Mouse (Mus musculus): ENCODE results near the gene Sdk1. TPM values are rescaled to one million over a fixed set of nuclear protein-coding genes. Genes with fewer than 3 reads are reported as not detected.

Sdk1 gene
- total and polyA plus RNA-seq, 3 experiments, result not detected

DNA sequence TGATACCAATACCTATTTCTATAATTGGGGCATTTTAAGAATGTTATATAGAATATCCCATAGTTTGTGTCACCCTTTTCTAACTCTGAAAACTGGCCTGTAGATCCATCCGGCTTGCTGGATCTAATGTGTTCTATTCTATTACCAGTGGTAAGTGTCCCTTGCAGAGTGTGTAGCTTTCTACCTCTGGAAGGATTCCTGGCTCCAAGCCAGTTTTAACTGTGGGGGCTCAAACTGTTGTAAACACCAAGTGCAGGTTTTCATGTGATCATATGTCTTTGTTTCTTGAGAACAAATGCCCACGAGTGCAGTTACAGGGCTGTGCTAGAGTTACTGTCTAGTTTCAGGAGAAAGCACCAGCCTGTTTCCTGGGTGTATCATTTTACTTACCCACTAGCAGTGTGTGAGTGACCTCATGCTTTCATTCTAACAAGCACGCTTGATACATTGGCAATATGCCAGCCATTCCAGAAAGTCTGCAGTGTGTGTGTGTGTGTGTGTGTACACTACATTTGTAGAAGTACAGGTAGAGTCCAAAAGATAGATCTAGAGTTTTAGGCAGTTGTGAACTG, 320.8 kb downstream of the Sdk1 start:
- H3K9ac ChIP-seq (ENCODE audit: control insufficient read depth, low read depth, low read length, poor library complexity, severe bottlenecking), result no peak overlapping the region
- no peaks in the 10 kb centered on the region; a peak in 1 of 4 replicates for H3K27me3 ChIP-seq (ENCODE audit: control insufficient read depth in 1 of 2, insufficient read depth in 2 of 2, low read length in 2 of 2)
- no peaks in the 10 kb centered on the region for H3K4me1 ChIP-seq (ENCODE audit: control insufficient read depth in 1 of 2, insufficient read depth in 2 of 2, low read length in 2 of 2)
- DNase-seq (ENCODE audit: low read depth, low spot score), result no peak
- no peak overlapping the region for H3K4me3 ChIP-seq (ENCODE audit: control insufficient read depth in 1 of 2, insufficient read depth in 1 of 2, low read depth in 2 of 2, low read length in 2 of 2)
- H3K79me2 ChIP-seq (ENCODE audit: control insufficient read depth, insufficient read depth, low read length, poor library complexity), result no peaks in the 10 kb centered on the region
- H3K9me3 ChIP-seq (replicated peaks; ENCODE audit: insufficient read depth, low read length), result no peaks in the 10 kb centered on the region
- no peak for TF ChIP-seq NELFE (IDR thresholded peaks at IDR 0.05; ENCODE audit: low read depth, low read length)
- no peak for TF ChIP-seq POLR2AphosphoS2 (IDR thresholded peaks at IDR 0.05; ENCODE audit: low read length)
- TF ChIP-seq MYC (IDR thresholded peaks at IDR 0.05; ENCODE audit: low read depth, low read length), result no peak
- no peak for TF ChIP-seq MXI1 (IDR thresholded peaks at IDR 0.05; ENCODE audit: low read depth, low read length)
- no peak for TF ChIP-seq CHD1 (IDR thresholded peaks at IDR 0.05; ENCODE audit: low read depth, low read length)
- H3K27ac ChIP-seq (ENCODE audit: control insufficient read depth, low read depth, low read length), result no peak overlapping the region
- no peaks in the 10 kb centered on the region for H3K36me3 ChIP-seq (ENCODE audit: control insufficient read depth in 1 of 2, insufficient read depth in 2 of 2, low read length in 2 of 2)

DNA sequence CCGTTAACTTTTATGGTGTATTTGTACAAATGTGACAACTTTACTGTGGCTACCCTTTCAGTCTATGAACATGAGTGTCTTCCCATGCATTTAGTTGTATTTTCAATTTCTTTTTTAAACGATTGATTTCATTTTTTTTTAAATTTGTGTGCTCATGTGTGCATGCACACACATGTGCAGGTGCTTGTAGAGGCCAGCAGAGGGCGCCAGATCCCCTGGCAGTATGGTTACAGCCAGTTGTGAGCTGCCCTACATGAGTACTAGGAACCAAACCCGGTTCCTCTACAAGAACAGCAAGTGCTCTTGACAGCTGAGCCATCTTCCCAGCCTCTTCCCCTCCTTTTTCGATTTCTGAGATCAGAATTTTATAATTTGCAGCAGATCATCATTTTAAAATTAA, 322.9 kb downstream of the Sdk1 start:
- no peak overlapping the region for H3K9ac ChIP-seq (ENCODE audit: control insufficient read depth, low read depth, low read length, poor library complexity, severe bottlenecking)
- no peaks in the 10 kb centered on the region for H3K79me2 ChIP-seq (ENCODE audit: control insufficient read depth, insufficient read depth, low read length, poor library complexity)
- H3K4me1 ChIP-seq (ENCODE audit: control insufficient read depth in 1 of 2, insufficient read depth in 2 of 2, low read length in 2 of 2), result no peaks in the 10 kb centered on the region
- TF ChIP-seq CTCF (IDR thresholded peaks at IDR 0.05 in 2 of 3, conservative IDR thresholded peaks at IDR 0.05 in 1 of 3; ENCODE audit: control insufficient read depth in 1 of 3, insufficient read depth in 1 of 3, low read depth in 2 of 3, low read length in 3 of 3, poor library complexity in 1 of 3, severe bottlenecking in 1 of 3), result peak; percentile 15 to 42 (median 27); a peak in 4 of 6 replicates
- TF ChIP-seq SMC3 (IDR thresholded peaks at IDR 0.05; ENCODE audit: low read depth, low read length), result no peak
- no peak for TF ChIP-seq MXI1 (IDR thresholded peaks at IDR 0.05; ENCODE audit: low read depth, low read length)
- TF ChIP-seq USF1 (IDR thresholded peaks at IDR 0.05; ENCODE audit: low read depth, low read length), result no peak
- TF ChIP-seq ZKSCAN1 (IDR thresholded peaks at IDR 0.05; ENCODE audit: low read depth, low read length), result no peak
- no peak for TF ChIP-seq TBP (IDR thresholded peaks at IDR 0.05; ENCODE audit: low read depth, low read length)
- H3K36me3 ChIP-seq (ENCODE audit: control insufficient read depth in 1 of 2, insufficient read depth in 2 of 2, low read length in 2 of 2), result no peaks in the 10 kb centered on the region
- no peak overlapping the region for H3K27ac ChIP-seq (ENCODE audit: control insufficient read depth, low read depth, low read length)
- H3K4me3 ChIP-seq (ENCODE audit: control insufficient read depth in 1 of 2, insufficient read depth in 1 of 2, low read depth in 2 of 2, low read length in 2 of 2), result no peak overlapping the region
- H3K27me3 ChIP-seq (ENCODE audit: control insufficient read depth in 1 of 2, insufficient read depth in 2 of 2, low read length in 2 of 2), result no peaks in the 10 kb centered on the region
- no peaks in the 10 kb centered on the region for H3K9me3 ChIP-seq (replicated peaks; ENCODE audit: insufficient read depth, low read length)
- DNase-seq (ENCODE audit: low read depth, low spot score), result peak; percentile 2

DNA sequence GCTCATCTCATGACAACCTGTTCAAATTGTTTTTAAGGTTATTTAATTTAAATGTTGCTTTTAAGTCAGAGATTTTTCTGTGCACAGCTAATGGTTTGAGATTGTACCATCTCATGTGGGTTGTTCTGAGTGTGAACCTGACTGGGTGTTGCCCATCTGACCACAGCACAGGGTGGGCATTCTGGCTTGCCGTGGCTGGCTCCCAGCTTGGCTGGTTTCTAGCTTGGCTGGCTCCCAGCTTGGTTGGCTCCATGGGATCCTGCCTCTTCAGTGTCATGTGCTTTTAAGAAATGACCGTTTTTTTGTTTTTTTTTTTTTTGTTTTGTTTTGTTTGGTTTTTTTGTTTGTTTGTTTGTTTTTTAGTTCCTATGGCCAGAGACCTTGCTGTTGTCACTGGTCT, 326.8 kb downstream of the Sdk1 start:
- Histone ChIP-seq H3K4me3 (ENCODE audit: control insufficient read depth in 1 of 2, insufficient read depth in 1 of 2, low read depth in 2 of 2, low read length in 2 of 2) (no peak overlapping the region), H3K9ac (ENCODE audit: control insufficient read depth, low read depth, low read length, poor library complexity, severe bottlenecking) (no peak overlapping the region), H3K4me1 (ENCODE audit: control insufficient read depth in 1 of 2, insufficient read depth in 2 of 2, low read length in 2 of 2) (no peaks in the 10 kb centered on the region), H3K27ac (ENCODE audit: control insufficient read depth, low read depth, low read length) (no peak overlapping the region), H3K36me3 (ENCODE audit: control insufficient read depth in 1 of 2, insufficient read depth in 2 of 2, low read length in 2 of 2) (no peaks in the 10 kb centered on the region), H3K9me3 (replicated peaks; ENCODE audit: insufficient read depth, low read length) (no peaks in the 10 kb centered on the region), H3K79me2 (ENCODE audit: control insufficient read depth, insufficient read depth, low read length, poor library complexity) (no peaks in the 10 kb centered on the region), H3K27me3 (ENCODE audit: control insufficient read depth in 1 of 2, insufficient read depth in 2 of 2, low read length in 2 of 2) (no peaks in the 10 kb centered on the region)
- TF ChIP-seq TAL1 (IDR thresholded peaks at IDR 0.05; ENCODE audit: low read length), result no peak
- no peak for TF ChIP-seq SMC3 (IDR thresholded peaks at IDR 0.05; ENCODE audit: low read depth, low read length)
- TF ChIP-seq HCFC1 (IDR thresholded peaks at IDR 0.05; ENCODE audit: low read depth, low read length), result no peak
- no peak for TF ChIP-seq ELF1 (IDR thresholded peaks at IDR 0.05; ENCODE audit: low read depth, low read length)
- TF ChIP-seq CHD2 (IDR thresholded peaks at IDR 0.05; ENCODE audit: low read length), result no peak
- TF ChIP-seq ZNF384 (IDR thresholded peaks at IDR 0.05; ENCODE audit: low read depth, low read length), result no peak
- no peak for TF ChIP-seq GABPA (IDR thresholded peaks at IDR 0.05; ENCODE audit: low read depth, low read length)
- TF ChIP-seq SIN3A (IDR thresholded peaks at IDR 0.05; ENCODE audit: low read length), result no peak
- no peak for TF ChIP-seq USF2 (IDR thresholded peaks at IDR 0.05; ENCODE audit: borderline replicate concordance in 1 of 2, insufficient read depth in 1 of 2, low read depth in 1 of 2, low read length in 2 of 2)
- no peak for TF ChIP-seq ZKSCAN1 (IDR thresholded peaks at IDR 0.05; ENCODE audit: low read depth, low read length)
- no peak for DNase-seq (ENCODE audit: low read depth, low spot score)

Data from MEL (cell line).